Mouse (Mus musculus) midbrain, postnatal 0 days (tissue): ENCODE data around the gene Tspan11. TPM values are rescaled to one million over a fixed set of nuclear protein-coding genes. Genes with fewer than 3 reads are reported as not detected.

Experiments used
- ATAC-seq: fragments of 200-750 bp; cut with Nextera tagmentation; 2 replicates; pipeline ENCODE4 v1.8.0; 2017; ENCODE audit warnings: moderate number of reproducible peaks, mild to moderate bottlenecking, moderate TSS enrichment, moderate library complexity; ENCODE audit not compliant: low FRiP score
- DNase-seq: peaks from one replicate; pipeline ENCODE4 v3.0.0-alpha.2; 2015; ENCODE audit warnings: low spot score
- H3K27ac ChIP-seq: fragments of 300-500 bp; sonication (generic); 2 replicates; pipeline ENCODE4 v1.5.1; 2014; ENCODE audit warnings: low read depth, mild to moderate bottlenecking, low read length, mixed read lengths
- H3K27me3 ChIP-seq: fragments of 300-500 bp; sonication (generic); 2 replicates; pipeline ENCODE4 v1.6.1; 2014; ENCODE audit warnings: low read length, control low read depth, mixed read lengths; ENCODE audit not compliant: insufficient read depth
- H3K36me3 ChIP-seq: fragments of 300-500 bp; sonication (generic); 2 replicates; pipeline ENCODE4 v1.6.1; 2014; ENCODE audit warnings: low read length, control low read depth, mixed read lengths; ENCODE audit not compliant: insufficient read depth
- H3K4me1 ChIP-seq: fragments of 300-500 bp; sonication (generic); 2 replicates; pipeline ENCODE4 v1.6.1; 2014; ENCODE audit warnings: mild to moderate bottlenecking, control low read depth, antibody characterized with exemption, low read length, mixed read lengths; ENCODE audit not compliant: insufficient read depth
- H3K4me2 ChIP-seq: fragments of 300-500 bp; sonication (generic); 2 replicates; pipeline ENCODE4 v1.6.1; 2014; ENCODE audit warnings: low read depth, mild to moderate bottlenecking, low read length, mixed read lengths; ENCODE audit not compliant: poor library complexity, severe bottlenecking
- H3K4me3 ChIP-seq: fragments of 300-500 bp; sonication (generic); 2 replicates; pipeline ENCODE4 v1.5.1; 2014; ENCODE audit warnings: low read depth, mild to moderate bottlenecking, low read length, moderate library complexity
- H3K9ac ChIP-seq: fragments of 300-500 bp; sonication (generic); replicated peaks from 2 replicates; pipeline ENCODE4 v1.6.1; 2014; ENCODE audit warnings: mild to moderate bottlenecking, low read length, moderate library complexity, mixed read lengths; ENCODE audit not compliant: poor library complexity, severe bottlenecking
- H3K9me3 ChIP-seq: fragments of 300-500 bp; sonication (generic); 2 replicates; pipeline ENCODE4 v1.6.1; 2016; ENCODE audit warnings: low read length, control low read depth
- CTCF ChIP-seq: IDR thresholded peaks from 2 replicates; pipeline ENCODE4 v1.5.1; 2016; ENCODE audit warnings: antibody characterized with exemption, mild to moderate bottlenecking
- WGBS: fragments of 180-500 bp; shearing (Covaris S2); extraction: QIAGEN DNeasy Blood & Tissue Kit; methylation state at CpG from one replicate; pipeline ENCODE4 v1.1.7; 2014; 5-methylcytosine and 5-hydroxymethylcytosine counted together
- polyA plus RNA-seq: library from polyadenylated mRNA; unstranded; fragments of >200 nt; fragmentation: Nextera tagmentation; extraction: Ambion mirVana; gene quantifications from 2 replicates; pipeline ENCODE4 v1.2.1, GENCODE M21; 2015
- total RNA-seq: library from RNA; depleted of rRNA; stranded (reverse); fragments of >200 nt; gene quantifications from 2 replicates; pipeline ENCODE4 v1.2.3, GENCODE M21; 2014

Tspan11 gene
- total and polyA plus RNA-seq, 2 experiments from 2014 or later = 3.0 to 5.0 TPM

- no peak overlapping the region for H3K4me3 ChIP-seq
- H3K9me3 ChIP-seq = no peaks in the 10 kb centered on the region
- ATAC-seq = no peak
- H3K4me2 ChIP-seq = no peak overlapping the region
- H3K4me1 ChIP-seq = peaks cover 3% of the 10 kb centered on the region; the same call in 1 of the 2 replicates
- no peaks in the 10 kb centered on the region for H3K27me3 ChIP-seq
- DNase-seq = no peak
- peak; percentile 28 for TF ChIP-seq CTCF
- WGBS = 82% methylated on average over 4 of the region's 5 CpGs
- H3K9ac ChIP-seq = no peak overlapping the region
- H3K36me3 ChIP-seq = no peaks in the 10 kb centered on the region
- no peak overlapping the region for H3K27ac ChIP-seq
Measured at GRCm38 (mm10) chr6:127996928-127997327, 109.5 kb downstream of the Tspan11 start.

GRCm38 (mm10) chr6:127999118-127999517 is 111.7 kb downstream of the Tspan11 start:
- Histone ChIP-seq H3K4me2 (no peak overlapping the region), H3K4me1 (peaks cover 5% of the 10 kb centered on the region; the same call in 1 of the 2 replicates), H3K9me3 (no peaks in the 10 kb centered on the region), H3K27me3 (no peaks in the 10 kb centered on the region), H3K27ac (no peak overlapping the region), H3K9ac (no peak overlapping the region), H3K4me3 (no peak overlapping the region), H3K36me3 (no peaks in the 10 kb centered on the region)
- DNase-seq (no peak), ATAC-seq (no peak)
- TF ChIP-seq CTCF = no peak
- 83% methylated on average over 2 of the region's 2 CpGs for WGBS

GRCm38 (mm10) chr6:128000777-128001176 is 113.4 kb downstream of the Tspan11 start:
- H3K27ac ChIP-seq = no peak overlapping the region
- H3K4me1 ChIP-seq = peaks cover 5% of the 10 kb centered on the region
- H3K9ac ChIP-seq = no peak overlapping the region
- H3K4me3 ChIP-seq = no peak overlapping the region
- no peaks in the 10 kb centered on the region for H3K36me3 ChIP-seq
- DNase-seq (peak; percentile 76), ATAC-seq (0 out of 2 replicates have a peak, but pooled peaks have one; percentile 22)
- no peaks in the 10 kb centered on the region for H3K9me3 ChIP-seq
- no peak for TF ChIP-seq CTCF
- 73% methylated on average over 3 of the region's 3 CpGs for WGBS
- H3K4me2 ChIP-seq = no peak overlapping the region
- H3K27me3 ChIP-seq = no peaks in the 10 kb centered on the region

- H3K9me3 ChIP-seq = no peaks in the 10 kb centered on the region
- 59% methylated on average over 1 of the region's 1 CpGs for WGBS
- no peak overlapping the region for H3K4me3 ChIP-seq
- TF ChIP-seq CTCF = no peak
- peaks cover 5% of the 10 kb centered on the region for H3K4me1 ChIP-seq
- no peaks in the 10 kb centered on the region for H3K27me3 ChIP-seq
- no peak overlapping the region for H3K4me2 ChIP-seq
- H3K27ac ChIP-seq = no peak overlapping the region; the same call in 1 of the 2 replicates
- ATAC-seq (no peak), DNase-seq (no peak)
- no peaks in the 10 kb centered on the region for H3K36me3 ChIP-seq
- no peak overlapping the region for H3K9ac ChIP-seq
Measured at GRCm38 (mm10) chr6:128001587-128001986, 114.2 kb downstream of the Tspan11 start.

GRCm38 (mm10) chr6:128002104-128002503 is 114.7 kb downstream of the Tspan11 start:
- Histone ChIP-seq H3K9ac (no peak overlapping the region), H3K4me3 (no peak overlapping the region), H3K4me1 (peaks cover 5% of the 10 kb centered on the region), H3K27me3 (no peaks in the 10 kb centered on the region), H3K36me3 (no peaks in the 10 kb centered on the region), H3K4me2 (no peak overlapping the region), H3K27ac (no peak overlapping the region; the same call in 1 of the 2 replicates), H3K9me3 (no peaks in the 10 kb centered on the region)
- no peak for TF ChIP-seq CTCF
- DNase-seq (no peak), ATAC-seq (no peak)
- 77% methylated on average over 10 of the region's 10 CpGs for WGBS

- Histone ChIP-seq H3K36me3 (no peaks in the 10 kb centered on the region), H3K27ac (no peak overlapping the region), H3K9me3 (no peaks in the 10 kb centered on the region), H3K4me2 (no peak overlapping the region), H3K4me3 (no peak overlapping the region), H3K27me3 (no peaks in the 10 kb centered on the region), H3K4me1 (peaks cover 5% of the 10 kb centered on the region), H3K9ac (no peak overlapping the region)
- no peak for ATAC-seq
- no peak for DNase-seq
- 78% methylated on average over 4 of the region's 4 CpGs for WGBS
- no peak for TF ChIP-seq CTCF
Measured at GRCm38 (mm10) chr6:128002667-128003066, 115.3 kb downstream of the Tspan11 start.
